19 mouse cellular contexts compared by ENCODE assay signal in the genomic region with DNA sequence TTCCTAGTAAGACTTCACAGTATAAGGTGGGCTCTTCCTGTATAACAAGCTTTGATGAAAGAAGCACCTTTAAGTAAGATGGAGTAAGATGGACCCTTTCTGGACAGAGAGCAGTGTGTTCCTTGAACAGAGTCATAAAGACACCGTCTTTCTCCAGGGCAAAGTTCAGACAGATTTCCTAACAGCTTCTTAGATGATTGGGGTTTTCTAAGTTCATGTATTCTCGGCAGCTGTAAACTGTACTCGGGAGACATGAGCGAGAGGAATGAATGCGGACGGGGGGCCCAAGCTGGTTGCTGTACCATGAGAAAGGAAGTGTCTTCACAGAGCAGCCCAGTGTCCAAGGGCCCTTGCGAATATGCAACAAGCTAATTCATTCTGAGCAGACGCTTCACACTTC.
"Had no signal": no experiment of that assay in that cellular context is flagged by ENCODE, and none has a peak within 500 bp of the region (broad histone marks: within the 10 kb centered on the region; RNA-seq: fewer than 3 reads in every experiment).

No protein-coding gene starts in this region.

- H3K4me1 ChIP-seq: heart, embryonic 10.5 days; liver, embryonic 12.5 days had no signal

- H3K4me2 ChIP-seq: heart, embryonic 12.5 days; hindbrain, embryonic 13.5 days; hindbrain, embryonic 15.5 days; limb, embryonic 13.5 days; limb, embryonic 15.5 days; liver, embryonic 12.5 days had no signal

- H3K9me3 ChIP-seq: heart, embryonic 10.5 days; heart, embryonic 12.5 days; hindbrain, embryonic 13.5 days; hindbrain, embryonic 15.5 days; limb, embryonic 13.5 days; limb, embryonic 15.5 days; liver, embryonic 12.5 days had no signal

- H3K27ac ChIP-seq: heart, embryonic 10.5 days; hindbrain, embryonic 13.5 days; hindbrain, postnatal 0 days; limb, embryonic 13.5 days; limb, embryonic 15.5 days; liver, embryonic 12.5 days had no signal

- H3K9ac ChIP-seq: forebrain, postnatal 0 days; heart, embryonic 12.5 days; hindbrain, embryonic 13.5 days; hindbrain, embryonic 15.5 days; limb, embryonic 13.5 days; limb, embryonic 15.5 days; liver, embryonic 12.5 days had no signal

- H3K36me3 ChIP-seq: heart, embryonic 10.5 days; heart, embryonic 12.5 days; hindbrain, embryonic 13.5 days; hindbrain, embryonic 15.5 days; limb, embryonic 13.5 days; limb, embryonic 15.5 days; liver, embryonic 12.5 days had no signal

- H3K4me3 ChIP-seq: heart, embryonic 10.5 days; heart, embryonic 12.5 days; hindbrain, embryonic 13.5 days; hindbrain, embryonic 15.5 days; limb, embryonic 13.5 days; limb, embryonic 15.5 days; liver, embryonic 12.5 days had no signal

- H3K27me3 ChIP-seq: heart, embryonic 12.5 days; hindbrain, embryonic 13.5 days; hindbrain, embryonic 15.5 days; limb, embryonic 13.5 days; limb, embryonic 15.5 days; liver, embryonic 12.5 days had no signal

- DNase-seq: forebrain, postnatal 0 days; gastrocnemius, postnatal 14 days; gastrocnemius, postnatal 36 days; heart, adult 18-20 months; heart, postnatal 10 days; kidney, adult 18-20 months; kidney, adult 8-10 months; kidney, postnatal 10 days; kidney, postnatal 25 days; layer of hippocampus, adult 9-11 months; layer of hippocampus, postnatal 36 days had no signal

- ATAC-seq: forebrain, postnatal 0 days; liver, embryonic 12.5 days had no signal
